Mouse (Mus musculus): Measurements from ENCODE around the gene Wnt5b. TPM values are rescaled to one million over a fixed set of nuclear protein-coding genes. Genes with fewer than 3 reads are reported as not detected.

Gene Wnt5b
- polyA plus RNA-seq, 1 experiment = 0.16 TPM

DNA sequence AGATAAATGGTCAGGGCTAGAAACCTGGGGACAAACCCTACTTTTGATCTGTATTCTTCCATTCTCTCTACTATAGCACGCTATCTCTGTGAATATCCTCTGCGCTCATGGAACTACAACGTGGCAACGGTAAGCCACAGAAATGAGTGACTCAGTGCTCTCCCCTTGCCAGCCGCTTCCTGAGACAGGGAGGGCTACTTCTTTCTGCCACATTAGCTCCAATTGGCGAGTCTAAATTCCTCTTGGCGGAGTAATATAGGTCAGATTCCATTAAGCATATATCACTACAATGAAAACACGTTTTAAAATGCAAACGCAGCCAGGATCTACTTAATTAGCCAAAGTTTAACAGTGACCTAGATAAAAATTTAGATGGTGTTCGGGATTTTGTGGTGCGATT is 31.4 kb downstream of the Wnt5b start:
- TF ChIP-seq CTCF (IDR thresholded peaks at IDR 0.05; ENCODE audit: control insufficient read depth, insufficient read depth, insufficient read length) = no peak
- TF ChIP-seq MYOG (IDR thresholded peaks at IDR 0.05; ENCODE audit: control insufficient read depth, extremely low read depth, insufficient read length) = no peak
- TF ChIP-seq CEBPB (IDR thresholded peaks at IDR 0.05; ENCODE audit: low read depth) = no peak
- no peak for TF ChIP-seq FOSL1 (IDR thresholded peaks at IDR 0.05; ENCODE audit: insufficient read depth, low read length, poor library complexity, severe bottlenecking)
- TF ChIP-seq USF1 (IDR thresholded peaks at IDR 0.05; ENCODE audit: low read depth) = no peak
- TF ChIP-seq MYOD1 (IDR thresholded peaks at IDR 0.05; ENCODE audit: control insufficient read depth, insufficient read length, low read depth) = no peak
- no peak for TF ChIP-seq MAX (IDR thresholded peaks at IDR 0.05)

DNA sequence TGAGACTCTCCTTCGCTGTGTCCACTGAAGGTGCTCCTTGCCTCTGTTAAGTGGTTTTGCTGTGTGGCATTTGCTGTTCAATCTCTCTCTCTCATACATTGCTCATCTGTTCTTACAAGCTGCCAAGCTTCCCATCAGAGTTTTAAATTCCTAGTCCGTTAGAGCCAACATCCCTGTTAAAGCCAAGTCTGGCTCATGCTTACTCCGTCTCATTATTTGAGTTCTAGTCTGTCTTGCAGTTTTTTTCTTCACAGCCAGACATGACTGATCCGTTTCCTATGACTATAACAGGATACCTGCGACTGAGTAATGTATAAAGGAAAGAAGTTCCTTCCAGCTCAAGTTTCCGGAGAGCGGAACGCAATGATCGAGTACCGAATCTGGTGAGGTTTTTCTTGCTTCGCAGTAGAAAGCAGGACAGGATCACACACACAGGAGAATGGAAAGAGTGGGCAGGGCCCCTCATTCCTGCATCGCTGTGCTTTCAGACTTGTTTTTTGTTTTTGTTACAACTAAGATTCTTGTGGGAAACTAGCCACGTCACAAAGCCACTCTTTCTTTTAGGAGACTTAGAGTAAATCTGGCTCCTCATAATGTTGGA is 34.6 kb downstream of the Wnt5b start:
- Histone ChIP-seq H3K27me3 (ENCODE audit: control insufficient read depth, insufficient read depth, insufficient read length) (no peaks in the 10 kb centered on the region), H3K79me3 (ENCODE audit: low read depth) (no peaks in the 10 kb centered on the region), H3K79me2 (ENCODE audit: control insufficient read depth, insufficient read depth) (no peaks in the 10 kb centered on the region), H3K36me3 (ENCODE audit: control insufficient read depth, insufficient read depth) (no peaks in the 10 kb centered on the region), H3ac (ENCODE audit: control insufficient read depth, insufficient read length, low read depth) (no peak overlapping the region), H3K4me3 (ENCODE audit: insufficient read depth, poor library complexity, severe bottlenecking) (no peak overlapping the region)
- no peak for TF ChIP-seq CTCF (IDR thresholded peaks at IDR 0.05; ENCODE audit: control insufficient read depth, insufficient read depth, insufficient read length)
- no peak for TF ChIP-seq CEBPB (IDR thresholded peaks at IDR 0.05; ENCODE audit: low read depth)
- no peak for TF ChIP-seq USF1 (IDR thresholded peaks at IDR 0.05; ENCODE audit: low read depth)
- TF ChIP-seq MYOD1 (IDR thresholded peaks at IDR 0.05; ENCODE audit: control insufficient read depth, insufficient read length, low read depth) = no peak
- no peak for TF ChIP-seq MYOG (IDR thresholded peaks at IDR 0.05; ENCODE audit: control insufficient read depth, extremely low read depth, insufficient read length)
- no peak for TF ChIP-seq MAX (IDR thresholded peaks at IDR 0.05)
- TF ChIP-seq FOSL1 (IDR thresholded peaks at IDR 0.05; ENCODE audit: insufficient read depth, low read length, poor library complexity, severe bottlenecking) = no peak

More for the DNA sequence above, 31.4 kb downstream of the Wnt5b start:
- H3ac ChIP-seq (ENCODE audit: control insufficient read depth, insufficient read length, low read depth) = no peak overlapping the region
- H3K27me3 ChIP-seq (ENCODE audit: control insufficient read depth, insufficient read depth, insufficient read length) = no peaks in the 10 kb centered on the region
- no peaks in the 10 kb centered on the region for H3K79me2 ChIP-seq (ENCODE audit: control insufficient read depth, insufficient read depth)
- no peak overlapping the region for H3K4me3 ChIP-seq (ENCODE audit: insufficient read depth, poor library complexity, severe bottlenecking)
- no peaks in the 10 kb centered on the region for H3K79me3 ChIP-seq (ENCODE audit: low read depth)
- H3K36me3 ChIP-seq (ENCODE audit: control insufficient read depth, insufficient read depth) = no peaks in the 10 kb centered on the region

DNA sequence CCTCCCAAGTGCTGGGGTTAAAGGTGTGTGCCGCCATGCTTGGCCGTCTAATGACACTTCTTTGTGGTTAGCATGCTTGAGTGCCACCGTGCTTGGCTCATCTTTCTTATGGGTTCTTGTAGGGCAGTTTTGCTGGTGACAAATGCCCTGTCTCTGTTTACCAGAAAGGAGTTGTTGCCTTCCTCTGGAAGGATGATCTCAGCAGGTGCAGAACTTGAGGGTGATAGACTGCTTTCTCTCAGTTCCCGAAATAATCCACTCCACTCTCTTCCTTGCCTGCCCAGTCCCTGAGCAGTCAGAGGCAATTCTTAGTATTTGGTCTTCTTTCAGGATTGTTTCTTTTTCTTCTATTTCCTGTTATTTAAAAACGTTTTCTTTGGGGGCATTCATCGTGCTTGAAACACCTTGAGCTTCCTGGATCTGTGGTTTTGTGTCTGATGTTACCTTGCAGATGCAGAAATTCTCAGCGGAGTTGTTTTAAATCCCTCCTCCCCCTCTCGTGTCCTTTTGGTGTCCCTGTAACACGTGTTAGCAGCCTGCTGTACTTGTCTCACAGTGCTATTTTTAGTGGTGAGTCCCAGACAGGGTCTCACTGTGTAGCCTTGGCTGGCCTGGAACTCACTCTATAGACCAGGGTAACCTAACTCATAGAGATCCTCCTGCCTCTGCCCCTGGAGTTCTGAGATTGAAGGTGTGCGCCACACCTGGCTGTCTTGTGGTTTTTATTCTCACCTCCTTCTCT is 35.3 kb downstream of the Wnt5b start:
- Histone ChIP-seq H3K36me3 (ENCODE audit: control insufficient read depth, insufficient read depth) (no peaks in the 10 kb centered on the region), H3K79me3 (ENCODE audit: low read depth) (no peaks in the 10 kb centered on the region), H3K4me3 (ENCODE audit: insufficient read depth, poor library complexity, severe bottlenecking) (no peak overlapping the region), H3K79me2 (ENCODE audit: control insufficient read depth, insufficient read depth) (no peaks in the 10 kb centered on the region), H3K27me3 (ENCODE audit: control insufficient read depth, insufficient read depth, insufficient read length) (no peaks in the 10 kb centered on the region), H3ac (ENCODE audit: control insufficient read depth, insufficient read length, low read depth) (no peak overlapping the region)
- no peak for TF ChIP-seq CEBPB (IDR thresholded peaks at IDR 0.05; ENCODE audit: low read depth)
- TF ChIP-seq MYOD1 (IDR thresholded peaks at IDR 0.05; ENCODE audit: control insufficient read depth, insufficient read length, low read depth) = no peak
- TF ChIP-seq MYOG (IDR thresholded peaks at IDR 0.05; ENCODE audit: control insufficient read depth, extremely low read depth, insufficient read length) = no peak
- no peak for TF ChIP-seq USF1 (IDR thresholded peaks at IDR 0.05; ENCODE audit: low read depth)
- no peak for TF ChIP-seq FOSL1 (IDR thresholded peaks at IDR 0.05; ENCODE audit: insufficient read depth, low read length, poor library complexity, severe bottlenecking)
- TF ChIP-seq CTCF (IDR thresholded peaks at IDR 0.05; ENCODE audit: control insufficient read depth, insufficient read depth, insufficient read length) = no peak
- TF ChIP-seq MAX (IDR thresholded peaks at IDR 0.05) = no peak

DNA sequence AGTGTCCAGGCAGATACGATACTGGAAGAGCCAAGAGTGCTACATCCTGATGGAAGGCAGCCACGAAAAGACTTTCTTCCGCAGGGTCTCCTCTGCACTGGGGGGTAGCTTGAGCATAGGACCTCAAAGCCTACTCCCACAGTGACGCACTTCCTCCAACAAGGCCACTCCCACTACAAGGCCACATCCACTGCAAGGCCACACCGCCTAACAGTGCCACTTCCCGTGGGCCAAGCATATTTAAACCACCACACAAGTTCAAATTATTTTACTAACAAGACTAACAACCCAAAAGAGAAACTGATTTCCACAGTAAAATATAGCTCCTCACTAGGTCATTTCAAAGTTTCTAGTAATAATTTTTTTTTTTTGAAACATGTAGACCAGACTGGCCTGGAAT is 35.9 kb downstream of the Wnt5b start:
- no peaks in the 10 kb centered on the region for H3K79me2 ChIP-seq (ENCODE audit: control insufficient read depth, insufficient read depth)
- TF ChIP-seq MYOG (IDR thresholded peaks at IDR 0.05; ENCODE audit: control insufficient read depth, extremely low read depth, insufficient read length) (no peak), MYOD1 (IDR thresholded peaks at IDR 0.05; ENCODE audit: control insufficient read depth, insufficient read length, low read depth) (no peak)
- H3ac ChIP-seq (ENCODE audit: control insufficient read depth, insufficient read length, low read depth) = no peak overlapping the region
- H3K27me3 ChIP-seq (ENCODE audit: control insufficient read depth, insufficient read depth, insufficient read length) = no peaks in the 10 kb centered on the region
- H3K79me3 ChIP-seq (ENCODE audit: low read depth) = no peaks in the 10 kb centered on the region
- no peaks in the 10 kb centered on the region for H3K36me3 ChIP-seq (ENCODE audit: control insufficient read depth, insufficient read depth)
- no peak overlapping the region for H3K4me3 ChIP-seq (ENCODE audit: insufficient read depth, poor library complexity, severe bottlenecking)

DNA sequence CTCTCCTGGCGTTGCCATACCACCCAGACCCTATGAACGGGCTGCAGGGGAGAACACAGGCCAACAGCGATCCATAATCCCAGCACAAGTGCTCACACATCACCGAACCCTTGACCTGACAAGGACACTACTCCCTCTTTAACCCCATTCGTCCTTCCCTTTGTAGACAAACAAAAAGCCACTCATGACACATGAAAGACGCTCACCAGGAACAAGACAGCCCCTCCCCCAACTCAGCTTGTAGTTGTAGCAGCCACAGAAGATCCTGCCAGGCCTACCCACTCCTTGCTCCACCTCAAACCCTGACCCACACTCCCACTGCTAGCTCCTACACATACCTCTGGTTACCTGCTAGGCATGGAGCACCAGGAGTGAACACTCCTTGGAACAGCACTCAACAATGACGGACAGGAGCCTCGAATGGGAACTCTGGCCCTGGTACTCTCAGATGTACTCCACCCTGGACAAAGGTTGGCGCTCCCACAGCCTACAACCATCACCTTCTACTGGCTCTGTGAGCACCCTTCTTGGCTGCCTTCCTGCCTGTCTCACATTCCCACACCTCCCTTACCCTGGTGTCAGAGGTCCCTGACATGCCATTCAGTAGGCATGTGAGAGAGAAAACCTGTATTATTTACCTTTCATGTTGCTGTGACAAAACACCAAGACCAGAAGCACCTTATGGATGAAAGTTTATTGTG is 38.5 kb downstream of the Wnt5b start:
- Histone ChIP-seq H3K4me3 (ENCODE audit: insufficient read depth, poor library complexity, severe bottlenecking) (no peak overlapping the region), H3K79me2 (ENCODE audit: control insufficient read depth, insufficient read depth) (no peaks in the 10 kb centered on the region), H3K27me3 (ENCODE audit: control insufficient read depth, insufficient read depth, insufficient read length) (no peaks in the 10 kb centered on the region), H3K36me3 (ENCODE audit: control insufficient read depth, insufficient read depth) (no peaks in the 10 kb centered on the region), H3ac (ENCODE audit: control insufficient read depth, insufficient read length, low read depth) (no peak overlapping the region), H3K79me3 (ENCODE audit: low read depth) (no peaks in the 10 kb centered on the region)
- TF ChIP-seq FOSL1 (IDR thresholded peaks at IDR 0.05; ENCODE audit: insufficient read depth, low read length, poor library complexity, severe bottlenecking) (no peak), CTCF (IDR thresholded peaks at IDR 0.05; ENCODE audit: control insufficient read depth, insufficient read depth, insufficient read length) (no peak), MAX (IDR thresholded peaks at IDR 0.05) (no peak), USF1 (IDR thresholded peaks at IDR 0.05; ENCODE audit: low read depth) (no peak)

Data from C2C12 (cell line).